Mouse (Mus musculus): ENCODE measurements around the gene Stim2.

DNA sequence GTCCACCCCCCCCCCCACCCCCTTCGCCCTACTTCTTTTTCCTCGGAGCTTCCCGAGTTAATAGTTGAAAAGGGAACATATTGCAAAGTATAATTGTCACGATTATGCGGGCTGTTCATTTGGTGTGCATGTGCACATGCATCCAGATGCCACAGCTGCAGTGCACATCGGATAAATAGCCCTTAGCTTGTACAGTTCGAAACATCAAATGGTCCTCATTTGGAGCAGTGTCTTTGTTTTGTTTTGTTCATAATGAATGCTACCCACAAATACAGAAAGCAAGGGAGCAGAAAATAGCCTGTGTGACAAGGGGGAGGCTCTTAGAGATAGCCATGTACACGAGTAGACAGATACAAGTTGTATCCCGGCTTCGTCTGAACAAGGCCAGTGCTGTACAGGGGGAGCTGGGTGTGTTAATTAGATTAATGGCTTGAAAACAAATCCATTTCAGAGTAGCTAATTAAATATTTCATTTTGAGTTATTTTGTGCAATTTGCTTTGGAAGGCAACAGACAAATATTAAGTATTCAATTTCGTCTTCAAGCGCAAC, 157.0 kb downstream of the Stim2 start:
- TF ChIP-seq CTCF (IDR thresholded peaks at IDR 0.05; ENCODE audit: low read depth, low read length) (no peak), POLR2A (IDR thresholded peaks at IDR 0.05; ENCODE audit: extremely low read depth, insufficient read depth, low read length) (no peak)

Measured in liver, adult 2 months (tissue).